Mouse (Mus musculus) ES-E14 (cell line): Measurements from ENCODE around the gene Foxo3. TPM values are rescaled to one million over a fixed set of nuclear protein-coding genes. Genes with fewer than 3 reads are reported as not detected.

ENCODE experiments used
- DNase-seq: peaks from one replicate; pipeline ENCODE4 v3.0.0-alpha.2; 2013; ENCODE audit warnings: low read depth, low spot score
- H3K27ac ChIP-seq: 2 replicates; pipeline ENCODE4 v1.5.1; 2012; ENCODE audit warnings: low read depth, mild to moderate bottlenecking, low read length, moderate library complexity, mixed read lengths; ENCODE audit not compliant: poor library complexity, insufficient read depth, severe bottlenecking
- H3K36me3 ChIP-seq: 2 replicates; pipeline ENCODE4 v1.6.1; 2012; ENCODE audit warnings: mild to moderate bottlenecking, low read length, moderate library complexity, mixed read lengths; ENCODE audit not compliant: control insufficient read depth, poor library complexity, insufficient read depth, severe bottlenecking
- H3K4me1 ChIP-seq, 2 experiments: fragments of 150-350 bp in 1 of 2; sonication (generic) in 1 of 2; 2 replicates each; pipeline ENCODE4 v1.6.1; 2012; ENCODE audit warnings: low read length in 2 of 2, mild to moderate bottlenecking in 1 of 2, mixed read lengths in 1 of 2; ENCODE audit not compliant: control insufficient read depth in 2 of 2, insufficient read depth in 2 of 2, poor library complexity in 1 of 2
- H3K4me3 ChIP-seq, 2 experiments: fragments of 150-350 bp in 1 of 2; sonication (generic) in 1 of 2; 2 replicates each; pipeline ENCODE4 v1.5.1; 2012; ENCODE audit warnings: low read length in 2 of 2, low read depth in 1 of 2, mild to moderate bottlenecking in 1 of 2, mixed read lengths in 1 of 2; ENCODE audit not compliant: insufficient read depth in 1 of 2, poor library complexity in 1 of 2, severe bottlenecking in 1 of 2
- H3K9ac ChIP-seq: 2 replicates; pipeline ENCODE4 v1.6.1; 2012; ENCODE audit warnings: low read depth, mild to moderate bottlenecking, low read length, mixed read lengths; ENCODE audit not compliant: poor library complexity, insufficient read depth, severe bottlenecking
- H3K9me3 ChIP-seq: fragments of 150-350 bp; sonication (generic); 2 replicates; pipeline ENCODE4 v1.6.1; 2012; ENCODE audit warnings: low read depth, mild to moderate bottlenecking, low read length; ENCODE audit not compliant: control insufficient read depth, insufficient read depth
- CHD2 ChIP-seq: IDR thresholded peaks from 2 replicates; pipeline ENCODE4 v1.6.1; 2014; ENCODE audit warnings: mild to moderate bottlenecking, low read depth, low read length, inconsistent platforms
- HCFC1 ChIP-seq: IDR thresholded peaks from 2 replicates; pipeline ENCODE4 v1.6.1; 2012; ENCODE audit warnings: low read length, inconsistent platforms, borderline replicate concordance; ENCODE audit not compliant: insufficient read depth
- MAFK ChIP-seq: IDR thresholded peaks from 2 replicates; pipeline ENCODE4 v1.6.1; 2014; ENCODE audit warnings: mild to moderate bottlenecking, low read depth, low read length, inconsistent platforms; ENCODE audit not compliant: insufficient read depth
- ZC3H11A ChIP-seq: IDR thresholded peaks from 2 replicates; pipeline ENCODE4 v1.6.1; 2012; ENCODE audit warnings: low read depth, mild to moderate bottlenecking, inconsistent platforms, low read length, borderline replicate concordance
- ZNF384 ChIP-seq: IDR thresholded peaks from 2 replicates; pipeline ENCODE4 v1.6.1; 2012; ENCODE audit warnings: low read depth, low read length, inconsistent platforms
- in situ Hi-C, 2 experiments: fragments of 600-800 bp; cut with MboI; formaldehyde crosslinking; loops; one replicate each; pipeline ENCODE4 v1.15.1; 2025; ENCODE audit warnings: low sequenced_read_pairs in 2 of 2, inconsistent platforms in 1 of 2; ENCODE audit not compliant: unreplicated experiment in 2 of 2
- total RNA-seq: library from RNA; depleted of rRNA; stranded (reverse); fragments of 300-350 nt; gene quantifications from 2 replicates; pipeline ENCODE4 v1.2.3, GENCODE M21; 2012

The Foxo3 gene
- total RNA-seq, 1 experiment = 20.7 TPM

DNA sequence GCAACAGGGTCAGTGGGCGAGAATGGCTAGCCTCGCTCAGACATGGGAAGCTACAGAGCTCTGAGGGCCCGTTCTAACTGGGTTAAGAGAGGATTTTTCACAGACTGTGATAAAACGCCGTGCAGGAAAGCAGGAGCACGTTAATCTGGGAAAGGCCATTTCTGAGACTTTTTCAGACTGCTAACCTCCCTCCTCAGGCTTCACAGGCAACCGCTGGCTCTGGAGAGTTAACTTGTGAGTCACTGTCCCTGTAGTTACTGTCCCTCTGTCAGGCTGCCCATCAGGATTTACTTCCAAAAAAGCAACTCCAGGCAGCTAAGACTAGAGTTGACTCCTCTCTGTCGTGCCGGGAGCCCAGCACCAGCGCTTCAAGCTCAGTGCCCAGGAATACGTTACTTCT lies 54.6 kb downstream of the Foxo3 start:
- TF ChIP-seq HCFC1 = no peak
- TF ChIP-seq MAFK = no peak
- no peak for TF ChIP-seq CHD2
- no peak for DNase-seq
- peaks cover 0 to 8% of the 10 kb centered on the region in 2 experiments; a peak in 3 of 4 replicates for H3K4me1 ChIP-seq
- no peak overlapping the region for H3K27ac ChIP-seq
- H3K4me3 ChIP-seq = no peak overlapping the region
- no peak overlapping the region for H3K9ac ChIP-seq
- peaks cover 9% of the 10 kb centered on the region; the same call in 1 of the 2 replicates for H3K36me3 ChIP-seq
- in situ Hi-C loops = no loop called here
- no peaks in the 10 kb centered on the region for H3K9me3 ChIP-seq

DNA sequence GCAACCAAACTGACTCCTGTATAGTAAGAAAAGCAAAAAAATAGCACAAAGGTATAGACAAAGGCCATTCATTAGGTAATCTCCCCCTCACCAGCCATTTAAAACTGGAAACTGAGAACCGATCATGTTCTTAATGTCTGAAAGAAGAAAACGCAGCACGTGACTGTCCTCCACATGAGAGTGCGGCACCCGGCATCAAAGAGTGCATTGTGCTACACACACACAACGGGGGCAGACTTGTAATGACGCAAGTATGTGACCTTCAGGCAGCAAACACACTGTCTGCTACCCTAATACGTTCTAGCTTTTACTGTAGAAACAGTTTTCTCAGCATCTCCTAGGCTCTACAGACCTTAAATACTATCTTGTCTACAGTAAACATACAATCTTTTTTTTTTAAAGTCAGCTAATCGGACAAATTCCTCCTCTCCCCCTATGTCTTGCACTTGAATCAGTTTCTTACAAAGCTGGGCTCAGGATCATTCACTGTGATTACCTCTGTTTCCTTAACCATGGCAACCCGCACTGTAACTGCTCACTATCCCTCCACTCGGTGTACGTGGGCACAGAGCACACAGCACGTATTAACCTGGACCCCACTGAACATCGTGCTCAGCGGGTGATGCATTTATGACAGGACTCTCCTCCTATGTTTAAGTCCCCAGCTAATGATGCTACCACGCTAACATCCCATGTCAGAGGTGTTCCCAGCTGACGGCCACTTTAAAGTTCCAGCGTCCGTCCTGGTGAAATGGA lies 55.2 kb downstream of the Foxo3 start:
- in situ Hi-C loops = no loop called here
- Histone ChIP-seq H3K27ac (no peak overlapping the region), H3K4me3 (no peak overlapping the region), H3K9me3 (no peaks in the 10 kb centered on the region), H3K4me1 (peaks cover 0 to 8% of the 10 kb centered on the region in 2 experiments; a peak in 3 of 4 replicates), H3K9ac (no peak overlapping the region), H3K36me3 (peaks cover 4% of the 10 kb centered on the region; the same call in 1 of the 2 replicates)
- TF ChIP-seq CHD2 (no peak), ZNF384 (no peak), MAFK (no peak), ZC3H11A (no peak), HCFC1 (no peak)
- DNase-seq = no peak

DNA sequence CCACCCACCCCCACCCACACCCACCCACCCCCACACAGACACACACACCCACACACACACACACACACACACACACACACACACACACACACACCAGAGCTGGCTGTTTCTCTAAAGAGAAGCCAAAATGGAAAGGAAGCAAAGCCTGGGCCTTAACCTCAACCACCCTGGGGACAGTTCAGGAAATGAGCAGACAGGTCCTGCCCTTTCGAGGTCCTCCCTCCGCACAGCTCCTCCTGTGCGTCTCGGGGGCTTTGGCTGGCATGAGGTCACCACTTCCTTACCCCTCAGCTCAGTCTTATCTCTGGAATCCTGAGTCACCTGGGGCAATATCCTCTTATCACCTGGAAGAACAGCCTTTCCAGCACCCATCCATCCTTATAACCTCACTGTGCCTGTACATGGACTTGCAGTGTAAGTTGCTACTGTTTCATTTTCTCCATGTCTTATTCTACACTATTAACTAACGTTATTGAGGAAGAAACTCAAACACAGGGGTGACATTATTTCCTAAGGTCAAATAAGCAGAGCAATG lies 56.1 kb downstream of the Foxo3 start:
- DNase-seq = no peak
- in situ Hi-C loops = no loop called here
- H3K9ac ChIP-seq = no peak overlapping the region
- H3K4me1 ChIP-seq = peaks cover 0 to 8% of the 10 kb centered on the region in 2 experiments; a peak in 3 of 4 replicates
- H3K4me3 ChIP-seq = no peak overlapping the region
- TF ChIP-seq ZC3H11A (no peak), CHD2 (no peak), ZNF384 (no peak)
- no peaks in the 10 kb centered on the region for H3K9me3 ChIP-seq
- no peak overlapping the region for H3K27ac ChIP-seq
- peaks cover 2% of the 10 kb centered on the region; the same call in 1 of the 2 replicates for H3K36me3 ChIP-seq

DNA sequence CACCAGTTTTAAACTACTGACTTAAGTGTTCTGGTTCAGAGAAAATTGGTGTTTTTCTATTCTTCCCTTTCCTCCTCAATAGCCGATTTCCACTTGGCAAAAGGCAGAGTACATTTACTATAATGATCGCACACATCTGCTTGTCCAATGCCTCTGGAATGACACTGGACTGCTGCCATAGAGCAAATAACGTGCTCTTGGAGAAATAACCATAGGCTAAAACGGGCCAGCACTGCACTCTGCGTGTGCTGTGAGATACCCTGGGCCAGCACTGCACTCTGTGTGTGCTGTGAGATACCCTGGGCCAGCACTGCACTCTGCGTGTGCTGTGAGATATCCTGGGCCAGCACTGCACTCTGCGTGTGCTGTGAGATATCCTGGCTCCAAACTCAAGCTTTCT lies 65.1 kb downstream of the Foxo3 start:
- no peak for DNase-seq
- Histone ChIP-seq H3K36me3 (peaks cover 4% of the 10 kb centered on the region; the same call in 1 of the 2 replicates), H3K9ac (no peak overlapping the region), H3K27ac (no peak overlapping the region), H3K9me3 (no peaks in the 10 kb centered on the region), H3K4me1 (peaks cover 0 to 3% of the 10 kb centered on the region in 2 experiments; a peak in 1 of 4 replicates), H3K4me3 (no peak overlapping the region)
- in situ Hi-C loops = no loop called here
- no peak for TF ChIP-seq ZNF384
- TF ChIP-seq MAFK = no peak
- TF ChIP-seq CHD2 = no peak
- no peak for TF ChIP-seq HCFC1
- TF ChIP-seq ZC3H11A = no peak
